Mouse (Mus musculus) liver, embryonic 16.5 days (tissue): ENCODE measurements around the gene Zfp14. TPM values are rescaled to one million over a fixed set of nuclear protein-coding genes. Genes with fewer than 3 reads are reported as not detected.

Experiments used
- ATAC-seq: fragments of 200-750 bp; cut with Nextera tagmentation; 2 replicates; pipeline ENCODE4 v1.8.0; 2017; ENCODE audit warnings: low read depth, mild to moderate bottlenecking, moderate number of reproducible peaks, moderate library complexity
- H3K27ac ChIP-seq: fragments of 300-500 bp; sonication (generic); 2 replicates; pipeline ENCODE4 v1.5.1; 2014; ENCODE audit warnings: mild to moderate bottlenecking, low read length
- H3K27me3 ChIP-seq: fragments of 300-500 bp; sonication (generic); 2 replicates; pipeline ENCODE4 v1.6.1; 2014; ENCODE audit warnings: low read depth, low read length, mixed read lengths; ENCODE audit not compliant: control insufficient read depth, insufficient read depth
- H3K36me3 ChIP-seq: fragments of 300-500 bp; sonication (generic); 2 replicates; pipeline ENCODE4 v1.6.1; 2014; ENCODE audit warnings: mild to moderate bottlenecking; ENCODE audit not compliant: control insufficient read depth, insufficient read depth
- H3K4me1 ChIP-seq: fragments of 300-500 bp; sonication (generic); 2 replicates; pipeline ENCODE4 v1.6.1; 2014; ENCODE audit warnings: low read depth, low read length, mixed read lengths; ENCODE audit not compliant: control insufficient read depth
- H3K4me2 ChIP-seq: fragments of 300-500 bp; sonication (generic); 2 replicates; pipeline ENCODE4 v1.6.1; 2014; ENCODE audit warnings: low read depth, low read length, mixed read lengths
- H3K4me3 ChIP-seq: fragments of 300-500 bp; sonication (generic); 2 replicates; pipeline ENCODE4 v1.5.1; 2014; ENCODE audit warnings: low read depth, mild to moderate bottlenecking, low read length
- H3K9ac ChIP-seq: fragments of 300-500 bp; sonication (generic); 2 replicates; pipeline ENCODE4 v1.6.1; 2014; ENCODE audit warnings: low read depth, low read length
- H3K9me3 ChIP-seq: fragments of 300-500 bp; sonication (generic); replicated peaks from 2 replicates; pipeline ENCODE4 v1.6.1; 2016; ENCODE audit warnings: low read length; ENCODE audit not compliant: control insufficient read depth
- WGBS: fragments of 180-500 bp; shearing (Covaris S2); extraction: QIAGEN DNeasy Blood & Tissue Kit; methylation state at CpG from one replicate; pipeline ENCODE4 v1.1.7; 2014; ENCODE audit not compliant: insufficient replicate concordance; 5-methylcytosine and 5-hydroxymethylcytosine counted together
- polyA plus RNA-seq: library from polyadenylated mRNA; unstranded; fragments of >200 nt; fragmentation: Nextera tagmentation; extraction: Ambion mirVana; gene quantifications from 2 replicates; pipeline ENCODE4 v1.2.1, GENCODE M21; 2015

Gene Zfp14
- polyA plus RNA-seq, 1 experiment from 2014 or later = 0.28 TPM

DNA sequence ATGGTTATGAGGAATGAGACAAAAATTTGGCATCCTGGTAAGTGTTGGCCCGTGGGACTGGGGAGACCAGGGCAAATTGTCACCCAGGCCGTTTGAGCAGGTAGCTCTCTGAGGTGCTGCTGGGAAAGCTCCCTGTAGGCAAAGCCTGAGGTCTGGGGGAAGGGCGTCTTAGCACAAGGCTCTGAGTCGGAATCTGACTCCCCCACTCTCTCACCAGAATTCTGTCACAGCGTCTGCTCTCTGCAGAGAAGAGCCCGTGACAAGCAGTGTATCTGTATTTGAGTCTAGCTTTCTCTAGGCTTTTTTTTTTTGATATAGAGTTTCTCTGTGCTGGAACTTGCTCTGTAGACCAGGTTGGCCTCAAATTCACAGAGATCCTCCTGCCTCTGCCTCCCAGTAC lies 34.0 kb downstream of the Zfp14 start:
- 72% methylated on average over 6 of the region's 6 CpGs for WGBS
- H3K9me3 ChIP-seq = no peaks in the 10 kb centered on the region

DNA sequence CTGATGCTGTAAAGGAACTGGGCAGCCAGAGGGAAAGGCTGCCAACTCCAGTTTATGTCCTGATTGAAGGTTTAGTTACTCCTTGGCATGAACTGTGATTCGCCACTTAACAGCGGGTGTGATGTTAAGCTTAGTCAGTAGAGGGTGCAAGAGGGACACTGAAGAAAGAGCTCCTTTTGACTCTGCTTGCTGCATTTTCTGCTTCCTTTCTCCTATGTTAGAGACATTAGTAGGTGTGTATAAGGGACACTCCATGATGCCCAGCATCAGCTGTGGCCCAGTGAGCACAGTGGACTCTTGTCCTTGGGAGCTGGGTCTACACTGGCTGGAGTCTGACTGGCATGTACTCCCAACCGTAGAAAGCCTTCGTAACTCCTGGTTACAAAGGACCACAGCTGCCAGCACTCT lies 38.2 kb downstream of the Zfp14 start:
- Histone ChIP-seq H3K36me3 (peaks cover 14% of the 10 kb centered on the region), H3K9me3 (no peaks in the 10 kb centered on the region), H3K4me1 (no peaks in the 10 kb centered on the region)

More for the DNA sequence above, 34.0 kb downstream of the Zfp14 start:
- Histone ChIP-seq H3K27ac (no peak overlapping the region), H3K9ac (no peak overlapping the region), H3K4me3 (no peak overlapping the region), H3K4me2 (no peak overlapping the region), H3K27me3 (no peaks in the 10 kb centered on the region), H3K36me3 (peaks cover 22% of the 10 kb centered on the region), H3K4me1 (no peaks in the 10 kb centered on the region)
- no peak for ATAC-seq

DNA sequence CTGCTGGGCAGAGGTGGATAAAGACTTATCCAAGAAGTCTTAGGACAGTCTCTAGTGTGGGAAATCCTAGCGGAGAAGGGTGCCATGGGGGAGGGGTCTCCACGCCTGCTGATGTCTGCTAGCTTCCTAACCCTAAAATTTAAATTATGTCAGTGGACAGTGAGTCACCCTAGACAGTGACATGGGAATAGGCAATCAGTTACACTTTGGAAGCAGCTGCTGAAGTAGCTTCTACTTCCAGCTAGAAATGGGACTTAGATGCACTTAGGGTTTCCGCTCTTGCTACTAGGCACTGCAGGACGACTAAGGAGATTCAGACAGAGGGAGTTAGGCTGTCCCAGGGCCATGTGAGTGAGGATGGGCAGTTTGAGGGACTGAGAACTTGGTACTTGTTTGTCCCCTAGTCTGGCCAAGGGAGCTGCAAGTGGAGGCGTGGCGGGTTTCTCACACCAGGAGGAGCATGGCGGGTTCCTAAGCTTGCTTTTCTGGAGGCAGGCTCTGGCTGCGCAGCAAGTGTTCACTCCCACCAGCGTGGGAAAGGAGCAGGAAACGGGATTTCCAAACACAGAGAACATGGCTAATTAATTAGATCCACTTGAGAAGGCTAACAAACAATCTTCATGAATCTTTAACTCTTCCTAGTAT lies 40.5 kb downstream of the Zfp14 start:
- H3K27me3 ChIP-seq = no peaks in the 10 kb centered on the region
- H3K4me3 ChIP-seq = no peak overlapping the region
- H3K9me3 ChIP-seq = no peaks in the 10 kb centered on the region
- no peak overlapping the region for H3K4me2 ChIP-seq
- no peak for ATAC-seq
- WGBS = 74% methylated on average over 10 of the region's 10 CpGs
- peaks cover 6% of the 10 kb centered on the region for H3K36me3 ChIP-seq
- no peaks in the 10 kb centered on the region for H3K4me1 ChIP-seq
- no peak overlapping the region for H3K27ac ChIP-seq
- no peak overlapping the region for H3K9ac ChIP-seq

More for the DNA sequence above, 38.2 kb downstream of the Zfp14 start:
- Histone ChIP-seq H3K27ac (no peak overlapping the region), H3K27me3 (no peaks in the 10 kb centered on the region), H3K9ac (no peak overlapping the region), H3K4me2 (no peak overlapping the region), H3K4me3 (no peak overlapping the region)
- ATAC-seq = no peak
- WGBS = 77% methylated on average over 4 of the region's 4 CpGs

- 73% methylated on average over 21 of the region's 21 CpGs for WGBS
- Histone ChIP-seq H3K27me3 (no peaks in the 10 kb centered on the region), H3K4me3 (no peak overlapping the region), H3K36me3 (no peaks in the 10 kb centered on the region; the same call in none of the 2 replicates), H3K4me1 (no peaks in the 10 kb centered on the region), H3K9me3 (no peaks in the 10 kb centered on the region), H3K9ac (no peak overlapping the region), H3K4me2 (no peak overlapping the region), H3K27ac (no peak overlapping the region)
- no peak for ATAC-seq
Measured at GRCm38 (mm10) chr7:30009321-30010085, 41.7 kb downstream of the Zfp14 start.

- H3K27ac ChIP-seq = 0 out of 2 replicates have a peak overlapping the region, but pooled peaks have one; percentile 14
Measured at GRCm38 (mm10) chr7:30008020-30008690, 43.0 kb downstream of the Zfp14 start.

DNA sequence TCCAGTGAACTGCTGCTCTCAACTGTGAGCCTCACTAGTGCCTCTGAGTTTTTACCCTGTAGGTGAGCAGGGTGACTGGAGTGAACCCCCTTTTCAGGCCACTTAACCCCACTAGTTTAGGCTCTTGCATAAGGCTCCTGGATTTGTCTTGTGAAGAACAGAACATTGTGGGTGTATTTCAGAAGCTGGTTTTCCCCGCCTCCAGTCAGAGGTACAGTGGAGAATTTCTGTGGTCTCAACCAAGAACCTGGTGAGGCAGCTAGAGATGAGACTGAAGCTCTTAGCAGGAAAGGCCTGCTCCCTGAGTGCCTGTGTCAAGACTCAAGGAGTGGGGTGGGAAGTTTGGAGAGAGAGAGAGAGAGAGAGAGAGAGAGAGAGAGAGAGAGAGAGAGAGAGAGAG lies 43.6 kb downstream of the Zfp14 start:
- no peaks in the 10 kb centered on the region for H3K9me3 ChIP-seq
- no peaks in the 10 kb centered on the region for H3K27me3 ChIP-seq
- H3K4me3 ChIP-seq = no peak overlapping the region
- no peaks in the 10 kb centered on the region for H3K4me1 ChIP-seq
- H3K36me3 ChIP-seq = no peaks in the 10 kb centered on the region; the same call in none of the 2 replicates
- no peak overlapping the region for H3K27ac ChIP-seq
- no peak overlapping the region for H3K4me2 ChIP-seq
- WGBS = 65% methylated on average over 1 of the region's 1 CpGs
- no peak overlapping the region for H3K9ac ChIP-seq
- ATAC-seq = no peak

More at GRCm38 (mm10) chr7:30008020-30008690, 43.0 kb downstream of the Zfp14 start:
- no peak for ATAC-seq
- 67% methylated on average over 6 of the region's 6 CpGs for WGBS
- no peaks in the 10 kb centered on the region for H3K4me1 ChIP-seq
- H3K4me2 ChIP-seq = no peak overlapping the region
- no peaks in the 10 kb centered on the region for H3K27me3 ChIP-seq
- H3K9me3 ChIP-seq = no peaks in the 10 kb centered on the region
- H3K4me3 ChIP-seq = no peak overlapping the region
- H3K9ac ChIP-seq = no peak overlapping the region
- H3K36me3 ChIP-seq = no peaks in the 10 kb centered on the region; the same call in none of the 2 replicates

GRCm38 (mm10) chr7:30000601-30001000 lies 50.6 kb downstream of the Zfp14 start:
- Histone ChIP-seq H3K4me1 (no peaks in the 10 kb centered on the region), H3K9me3 (no peaks in the 10 kb centered on the region), H3K36me3 (peaks cover 17% of the 10 kb centered on the region), H3K27ac (no peak overlapping the region), H3K27me3 (no peaks in the 10 kb centered on the region), H3K4me2 (no peak overlapping the region), H3K9ac (no peak overlapping the region), H3K4me3 (no peak overlapping the region)
- 61% methylated on average over 5 of the region's 5 CpGs for WGBS
- peak; percentile 71 for ATAC-seq

DNA sequence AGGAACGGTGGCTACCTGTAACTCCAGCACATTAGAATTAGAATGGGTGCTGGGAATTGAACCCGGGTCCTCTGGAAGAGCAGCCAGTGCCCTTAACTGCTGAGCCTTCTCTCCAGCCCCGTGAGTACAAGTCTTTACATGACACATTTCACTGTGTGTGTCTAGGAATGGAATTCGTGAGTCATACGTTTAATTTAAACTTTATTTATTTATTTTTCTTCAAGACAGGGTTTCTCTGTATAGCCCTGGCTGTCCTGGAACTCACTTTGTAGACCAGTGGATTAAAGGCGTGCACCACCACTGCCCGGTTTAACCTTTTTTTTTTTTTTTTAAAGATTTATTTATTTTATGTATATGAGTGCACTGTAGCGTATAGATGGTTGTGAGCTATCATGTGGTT lies 56.0 kb downstream of the Zfp14 start:
- Histone ChIP-seq H3K9me3 (no peaks in the 10 kb centered on the region), H3K36me3 (peaks cover 27% of the 10 kb centered on the region), H3K4me3 (no peak overlapping the region), H3K4me2 (no peak overlapping the region), H3K27me3 (no peaks in the 10 kb centered on the region), H3K4me1 (no peaks in the 10 kb centered on the region), H3K27ac (no peak overlapping the region), H3K9ac (no peak overlapping the region)
- 82% methylated on average over 8 of the region's 8 CpGs for WGBS
- ATAC-seq = no peak

DNA sequence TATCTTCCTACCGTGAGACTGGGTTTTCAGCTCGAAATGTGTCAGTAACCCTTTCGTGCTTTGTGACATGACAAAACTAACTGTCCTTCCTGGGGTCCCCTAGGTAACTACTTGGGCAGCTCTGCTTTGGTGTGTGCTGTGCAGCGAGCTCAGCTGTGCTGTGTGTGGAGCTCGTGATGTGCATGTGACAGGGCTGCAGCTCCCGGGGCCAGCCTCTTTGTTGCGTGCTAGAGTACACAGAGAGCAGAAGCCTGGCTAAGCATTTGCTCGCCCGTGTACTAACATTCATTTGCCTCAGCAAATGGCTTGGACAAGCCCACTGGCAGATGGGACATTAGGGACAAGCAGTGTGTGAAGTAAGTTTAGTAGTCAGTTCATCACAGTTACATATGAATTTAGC lies 57.8 kb downstream of the Zfp14 start:
- Histone ChIP-seq H3K27me3 (no peaks in the 10 kb centered on the region), H3K36me3 (peaks cover 22% of the 10 kb centered on the region), H3K4me1 (no peaks in the 10 kb centered on the region), H3K9me3 (no peaks in the 10 kb centered on the region), H3K4me3 (no peak overlapping the region), H3K27ac (no peak overlapping the region), H3K4me2 (no peak overlapping the region), H3K9ac (no peak overlapping the region)
- no peak for ATAC-seq
- 82% methylated on average over 9 of the region's 9 CpGs for WGBS
